Mouse (Mus musculus) thymus, adult 2 months (tissue): ENCODE data around the gene Tnrc6b. TPM values are rescaled to one million over a fixed set of nuclear protein-coding genes. Genes with fewer than 3 reads are reported as not detected.
"Not testable (repeated sequence)": the region's sequence is repeated elsewhere in the genome, so short reads cannot be mapped to it uniquely, and the experiment has no call there.

Source experiments
- DNase-seq: peaks from one replicate; pipeline ENCODE4 v3.0.0; 2021
- H3K27ac ChIP-seq: fragments of 200-500 bp; 2 replicates; pipeline ENCODE4 v1.5.1; 2012; ENCODE audit warnings: low read length, control low read depth; ENCODE audit not compliant: control insufficient read depth, insufficient read depth
- H3K27me3 ChIP-seq: fragments of 200-500 bp; 2 replicates; pipeline ENCODE4 v1.6.1; 2012; ENCODE audit warnings: mild to moderate bottlenecking, low read length, moderate library complexity, mixed read lengths; ENCODE audit not compliant: control insufficient read depth, insufficient read depth
- H3K36me3 ChIP-seq: fragments of 200-500 bp; 2 replicates; pipeline ENCODE4 v1.6.1; 2012; ENCODE audit warnings: mild to moderate bottlenecking, low read length, moderate library complexity; ENCODE audit not compliant: control insufficient read depth, insufficient read depth
- H3K4me1 ChIP-seq: fragments of 200-500 bp; replicated peaks from 2 replicates; pipeline ENCODE4 v1.6.1; 2012; ENCODE audit warnings: low read length; ENCODE audit not compliant: control insufficient read depth, insufficient read depth
- H3K4me3 ChIP-seq: fragments of 200-500 bp; 2 replicates; pipeline ENCODE4 v1.5.1; 2012; ENCODE audit warnings: mild to moderate bottlenecking, low read length, control low read depth, moderate library complexity; ENCODE audit not compliant: control insufficient read depth, insufficient read depth
- CTCF ChIP-seq: fragments of 200-500 bp; IDR thresholded peaks from 2 replicates; pipeline ENCODE4 v1.5.1; 2012; ENCODE audit warnings: mild to moderate bottlenecking, control low read depth, low read length, moderate library complexity, borderline replicate concordance; ENCODE audit not compliant: control insufficient read depth, poor library complexity, insufficient read depth; ENCODE audit errors: extremely low read depth
- POLR2A ChIP-seq: fragments of 200-500 bp; IDR thresholded peaks from 2 replicates; pipeline ENCODE4 v1.6.1; 2012; ENCODE audit warnings: mild to moderate bottlenecking, low read length, control low read depth, moderate library complexity; ENCODE audit not compliant: control insufficient read depth, poor library complexity, insufficient read depth; ENCODE audit errors: extremely low read depth
- WGBS: fragments of 180-500 bp; shearing (Covaris S2); methylation state at CpG from one replicate; pipeline ENCODE4 v1.1.7; 2018; 5-methylcytosine and 5-hydroxymethylcytosine counted together
- polyA plus RNA-seq: library from polyadenylated mRNA; depleted of rRNA; stranded (reverse); fragments of >200 nt; gene quantifications from 2 replicates; pipeline ENCODE4 v1.2.3, GENCODE M21; 2012

Tnrc6b gene
- polyA plus RNA-seq, 1 experiment: 57.9 TPM

GRCm38 (mm10) chr15:80892341-80892740, 181.2 kb downstream of the Tnrc6b start:
- no peak overlapping the region for H3K4me3 ChIP-seq
- WGBS: 78% methylated on average over 3 of the region's 3 CpGs
- no peak for TF ChIP-seq POLR2A
- DNase-seq: no peak
- H3K27me3 ChIP-seq: no peaks in the 10 kb centered on the region
- peaks cover 4% of the 10 kb centered on the region; the same call in 1 of the 2 replicates for H3K4me1 ChIP-seq
- H3K27ac ChIP-seq: no peak overlapping the region
- peaks cover 47% of the 10 kb centered on the region for H3K36me3 ChIP-seq

- Histone ChIP-seq H3K27me3 (no peaks in the 10 kb centered on the region), H3K27ac (peak overlapping the region; percentile 67), H3K4me1 (peaks cover 4% of the 10 kb centered on the region; the same call in 1 of the 2 replicates), H3K36me3 (peaks cover 43% of the 10 kb centered on the region), H3K4me3 (no peak overlapping the region)
- TF ChIP-seq POLR2A: no peak
- TF ChIP-seq CTCF: no peak
- WGBS: 68% methylated on average over 10 of the region's 10 CpGs
- DNase-seq: peak; percentile 35
Observed at GRCm38 (mm10) chr15:80896741-80897140, 185.6 kb downstream of the Tnrc6b start.

GRCm38 (mm10) chr15:80897911-80898310, 186.8 kb downstream of the Tnrc6b start:
- Histone ChIP-seq H3K36me3 (peaks cover 55% of the 10 kb centered on the region), H3K4me3 (no peak overlapping the region), H3K27me3 (no peaks in the 10 kb centered on the region), H3K4me1 (peaks cover 4% of the 10 kb centered on the region; the same call in 1 of the 2 replicates), H3K27ac (no peak overlapping the region)
- 98% methylated on average over 5 of the region's 5 CpGs for WGBS
- TF ChIP-seq CTCF: no peak
- TF ChIP-seq POLR2A: no peak
- no peak for DNase-seq

GRCm38 (mm10) chr15:80899806-80900205, 188.7 kb downstream of the Tnrc6b start:
- Histone ChIP-seq H3K27me3 (no peaks in the 10 kb centered on the region), H3K4me3 (no peak overlapping the region), H3K27ac (no peak overlapping the region), H3K36me3 (peaks cover 65% of the 10 kb centered on the region), H3K4me1 (peaks cover 4% of the 10 kb centered on the region; the same call in 1 of the 2 replicates)
- no peak for DNase-seq
- WGBS: 96% methylated on average over 2 of the region's 2 CpGs
- no peak for TF ChIP-seq CTCF
- TF ChIP-seq POLR2A: no peak

GRCm38 (mm10) chr15:80901806-80902513, 190.8 kb downstream of the Tnrc6b start:
- no peak for TF ChIP-seq CTCF
- no peak for TF ChIP-seq POLR2A
- DNase-seq: no peak
- H3K27me3 ChIP-seq: no peaks in the 10 kb centered on the region
- H3K36me3 ChIP-seq: peaks cover 74% of the 10 kb centered on the region
- peak overlapping the region; percentile 48 for H3K27ac ChIP-seq
- H3K4me3 ChIP-seq: no peak overlapping the region
- WGBS: 65% methylated on average over 6 of the region's 6 CpGs
- peaks cover under 1% of the 10 kb centered on the region; the same call in 1 of the 2 replicates for H3K4me1 ChIP-seq

GRCm38 (mm10) chr15:80904776-80905175, 193.7 kb downstream of the Tnrc6b start:
- not testable (repeated sequence) for H3K27ac ChIP-seq, H3K27me3 ChIP-seq, DNase-seq, H3K4me1 ChIP-seq, H3K4me3 ChIP-seq
- peaks cover 79% of the 10 kb centered on the region for H3K36me3 ChIP-seq
- 96% methylated on average over 6 of the region's 6 CpGs for whole genome bisulfite sequencing

- Histone ChIP-seq H3K27ac (no peak overlapping the region), H3K27me3 (no peaks in the 10 kb centered on the region), H3K36me3 (peaks cover 76% of the 10 kb centered on the region), H3K4me3 (no peak overlapping the region), H3K4me1 (0 out of 2 replicates have a peak, but pooled peaks cover 3% of the 10 kb centered on the region)
- TF ChIP-seq CTCF (no peak), POLR2A (no peak)
- DNase-seq: no peak
- WGBS: 95% methylated on average over 3 of the region's 3 CpGs
Observed at GRCm38 (mm10) chr15:80910183-80910582, 199.1 kb downstream of the Tnrc6b start.
